Mouse (Mus musculus) inflammation-experienced regulatory T-cells, adult 6 months (primary cell): ENCODE measurements around the gene Gm37240. TPM values are rescaled to one million over a fixed set of nuclear protein-coding genes. Genes with fewer than 3 reads are reported as not detected.

ENCODE experiments used
- ATAC-seq: one replicate; pipeline ENCODE4 v1.8.0; 2017
- polyA plus RNA-seq, 3 experiments: library from polyadenylated mRNA; unstranded; fragments of 100-300 nt; shearing (Covaris generic); gene quantifications; one replicate each; pipeline ENCODE4 v1.2.1; 2017

Gene Gm37240
- polyA plus RNA-seq, 3 experiments from 2014 or later: 0.74 to 4.1 (median 0.98) TPM

- no peak for ATAC-seq
Measured at GRCm38 (mm10) chr3:85677952-85678351, 209.4 kb downstream of the Gm37240 start.

GRCm38 (mm10) chr3:85677133-85677532 is 210.2 kb downstream of the Gm37240 start:
- ATAC-seq: no peak

- no peak for ATAC-seq
Measured at GRCm38 (mm10) chr3:85669844-85670243, 217.5 kb downstream of the Gm37240 start.

GRCm38 (mm10) chr3:85667683-85668082 is 219.6 kb downstream of the Gm37240 start:
- no peak for ATAC-seq

- ATAC-seq: no peak
Measured at GRCm38 (mm10) chr3:85666736-85667135, 220.6 kb downstream of the Gm37240 start.

GRCm38 (mm10) chr3:85666166-85666565 is 221.2 kb downstream of the Gm37240 start:
- no peak for ATAC-seq

- no peak for ATAC-seq
Measured at GRCm38 (mm10) chr3:85664591-85665171, 222.6 kb downstream of the Gm37240 start.

- no peak for ATAC-seq
Measured at GRCm38 (mm10) chr3:85663826-85664225, 223.5 kb downstream of the Gm37240 start.

GRCm38 (mm10) chr3:85661926-85662813 is 225.1 kb downstream of the Gm37240 start:
- no peak for ATAC-seq

GRCm38 (mm10) chr3:85659681-85660080 is 227.6 kb downstream of the Gm37240 start:
- no peak for ATAC-seq

GRCm38 (mm10) chr3:85655538-85655937 is 231.8 kb downstream of the Gm37240 start:
- no peak for ATAC-seq

- no peak for ATAC-seq
Measured at GRCm38 (mm10) chr3:85652727-85653665, 234.3 kb downstream of the Gm37240 start.

- no peak for ATAC-seq
Measured at GRCm38 (mm10) chr3:85649176-85649575, 238.1 kb downstream of the Gm37240 start.

GRCm38 (mm10) chr3:85645517-85646004 is 241.8 kb downstream of the Gm37240 start:
- no peak for ATAC-seq

GRCm38 (mm10) chr3:85644814-85645213 is 242.5 kb downstream of the Gm37240 start:
- ATAC-seq: no peak

- no peak for ATAC-seq
Measured at GRCm38 (mm10) chr3:85641751-85642150, 245.6 kb downstream of the Gm37240 start.

- ATAC-seq: no peak
Measured at GRCm38 (mm10) chr3:85636716-85637447, 250.4 kb downstream of the Gm37240 start.

GRCm38 (mm10) chr3:85635591-85635990 is 251.7 kb downstream of the Gm37240 start:
- no peak for ATAC-seq

GRCm38 (mm10) chr3:85635126-85635419 is 252.2 kb downstream of the Gm37240 start:
- no peak for ATAC-seq

GRCm38 (mm10) chr3:85634389-85635125 is 252.8 kb downstream of the Gm37240 start:
- no peak for ATAC-seq

GRCm38 (mm10) chr3:85633733-85634132 is 253.6 kb downstream of the Gm37240 start:
- ATAC-seq: no peak
